Comparison of ENCODE assay signal across 8 mouse cellular contexts in the genomic region with DNA sequence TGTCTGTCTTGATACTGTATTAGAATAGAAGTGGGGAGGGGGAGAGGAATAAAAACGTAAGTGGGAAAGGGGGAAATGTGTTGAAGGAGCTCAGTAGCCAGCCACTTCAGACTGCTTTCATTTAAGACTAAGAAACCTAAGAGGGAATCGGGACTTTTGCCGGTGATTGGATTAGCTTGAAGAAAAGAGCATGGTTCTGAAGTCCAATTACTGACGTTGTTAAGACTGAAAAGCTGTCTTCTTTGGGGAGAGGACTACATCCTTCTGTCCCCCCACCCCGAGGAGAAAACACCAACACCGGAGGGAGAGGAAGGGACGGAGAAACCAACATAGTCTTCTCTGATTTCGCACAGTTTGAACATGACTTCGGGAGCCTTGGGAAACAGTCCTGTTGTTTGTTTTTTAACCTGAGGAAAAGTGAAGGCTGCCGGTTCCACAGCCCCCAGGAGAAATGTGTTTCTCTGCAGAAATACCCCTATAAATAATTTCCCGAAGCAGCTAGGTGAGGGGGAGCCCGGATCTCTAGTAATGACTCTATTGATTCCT. TPM values are rescaled to one million over a fixed set of nuclear protein-coding genes. Genes with fewer than 3 reads are reported as not detected.
DNase-seq lines count a peak whose midpoint lies in the region; ATAC-seq and TF ChIP-seq lines count a peak whose summit lies in the region.

No protein-coding gene starts in this region.

- no peak for TF ChIP-seq CTCF in G1E (IDR thresholded peaks at IDR 0.05; ENCODE audit: low read depth, low read length)

- peaks cover 9% of the 10 kb centered on the region for H3K36me3 ChIP-seq in G1E (replicated peaks)
- no peaks in the 10 kb centered on the region for H3K36me3 ChIP-seq in forebrain, embryonic 11.5 days (ENCODE audit: control insufficient read depth, insufficient read depth, low read length)
- no peaks in the 10 kb centered on the region for H3K36me3 ChIP-seq in kidney, embryonic 16.5 days (ENCODE audit: insufficient read depth, low read length)
- no peaks in the 10 kb centered on the region for H3K36me3 ChIP-seq in neural tube, embryonic 13.5 days

- H3K4me2 ChIP-seq in forebrain, embryonic 11.5 days (ENCODE audit: low read depth, low read length, severe bottlenecking) = peak overlapping the region; percentile 92
- H3K4me2 ChIP-seq in kidney, embryonic 16.5 days (replicated peaks; ENCODE audit: low read depth, low read length) = peak overlapping the region; percentile 99
- peak overlapping the region; percentile 79 for H3K4me2 ChIP-seq in neural tube, embryonic 13.5 days

- no peaks in the 10 kb centered on the region for H3K9me3 ChIP-seq in G1E (replicated peaks)
- no peaks in the 10 kb centered on the region for H3K9me3 ChIP-seq in forebrain, embryonic 11.5 days (ENCODE audit: control insufficient read depth, low read length)
- no peaks in the 10 kb centered on the region for H3K9me3 ChIP-seq in kidney, embryonic 16.5 days (ENCODE audit: low read length)
- H3K9me3 ChIP-seq in neural tube, embryonic 13.5 days = no peaks in the 10 kb centered on the region

- peak overlapping the region; percentile 73 for H3K4me3 ChIP-seq in G1E (ENCODE audit: low read depth, low read length)
- peak overlapping the region; percentile 42 for H3K4me3 ChIP-seq in forebrain, embryonic 11.5 days (ENCODE audit: low read depth, low read length)
- H3K4me3 ChIP-seq in kidney, embryonic 16.5 days (ENCODE audit: low read length) = peak overlapping the region; percentile 71
- H3K4me3 ChIP-seq in neural tube, embryonic 13.5 days = peak overlapping the region; percentile 56

- H3K9ac ChIP-seq in forebrain, embryonic 11.5 days (ENCODE audit: low read length) = peak overlapping the region; percentile 75
- H3K9ac ChIP-seq in kidney, embryonic 16.5 days (replicated peaks; ENCODE audit: low read length) = peak overlapping the region; percentile 83
- H3K9ac ChIP-seq in neural tube, embryonic 13.5 days = peak overlapping the region; percentile 77

- under 1% methylated on average over 12 of the region's 12 CpGs for WGBS in forebrain, embryonic 11.5 days
- 0% methylated on average over 12 of the region's 12 CpGs for WGBS in kidney, embryonic 16.5 days
- under 1% methylated on average over 12 of the region's 12 CpGs for WGBS in neural tube, embryonic 13.5 days

- peak; percentile 13 for DNase-seq in kidney, adult 11 months
- DNase-seq in kidney, postnatal 14 days = no peak
- DNase-seq in G1E (ENCODE audit: low spot score) = peak; percentile 9
- DNase-seq in forebrain, embryonic 11.5 days (ENCODE audit: low spot score) = no peak
- no peak for DNase-seq in gastrocnemius, postnatal 14 days
- no peak for DNase-seq in Muller cell, postnatal 12 days (ENCODE audit: inconsistent ontology term)

- H3K4me1 ChIP-seq in G1E (ENCODE audit: insufficient read depth, low read depth, low read length) = peaks cover 53% of the 10 kb centered on the region
- peaks cover 25% of the 10 kb centered on the region for H3K4me1 ChIP-seq in forebrain, embryonic 11.5 days (replicated peaks; ENCODE audit: control insufficient read depth, insufficient read depth, low read length)
- H3K4me1 ChIP-seq in kidney, embryonic 16.5 days (ENCODE audit: insufficient read depth, low read length) = peaks cover 47% of the 10 kb centered on the region
- peaks cover 59% of the 10 kb centered on the region for H3K4me1 ChIP-seq in neural tube, embryonic 13.5 days (replicated peaks)

- no peaks in the 10 kb centered on the region for H3K27me3 ChIP-seq in G1E (ENCODE audit: insufficient read depth, low read length)
- no peaks in the 10 kb centered on the region for H3K27me3 ChIP-seq in forebrain, embryonic 11.5 days (ENCODE audit: control insufficient read depth, insufficient read depth, low read length)
- no peaks in the 10 kb centered on the region for H3K27me3 ChIP-seq in kidney, embryonic 16.5 days (ENCODE audit: insufficient read depth, low read length)
- H3K27me3 ChIP-seq in neural tube, embryonic 13.5 days = no peaks in the 10 kb centered on the region

- intact Hi-C loops in gastrocnemius, postnatal 14 days (cut with DNase I; ENCODE audit: low total_unique reads) = loop anchor here (5.0 kb wide), 1 partner anchor 355 kb away; no protein-coding TSS in a partner anchor

- no peak for ATAC-seq in G1E (ENCODE audit: extremely low read depth, insufficient number of reproducible peaks, low FRiP score, poor library complexity, severe bottlenecking)
- ATAC-seq in forebrain, embryonic 11.5 days (replicated peaks; ENCODE audit: low FRiP score) = peak; percentile 3; the same call in 1 of the 2 replicates
- ATAC-seq in kidney, embryonic 16.5 days (ENCODE audit: low FRiP score, low TSS enrichment) = no peak
- ATAC-seq in neural tube, embryonic 13.5 days (ENCODE audit: low read depth) = peak; percentile 13; the same call in 1 of the 2 replicates

- peak overlapping the region; percentile 8; the same call in 1 of the 2 replicates for H3K27ac ChIP-seq in forebrain, embryonic 11.5 days (ENCODE audit: low read depth, low read length)
- H3K27ac ChIP-seq in kidney, embryonic 16.5 days (ENCODE audit: low read length) = peak overlapping the region; percentile 83
- H3K27ac ChIP-seq in neural tube, embryonic 13.5 days (replicated peaks) = peak overlapping the region; percentile 87

RNA-seq across cellular contexts. Expression of gene Maml2, which starts 0.6 kb away (rescaled TPM):
- total RNA-seq in G1E (2014; fragmentation: Nextera tagmentation) = 5.4 and 5.7 TPM in 2 replicates
- 0.81 and 1.3 TPM in 2 replicates for total RNA-seq in G1E (2017)
- 0.24 and 0.25 TPM in 2 replicates for polyA plus RNA-seq in G1E (2012)
- polyA plus RNA-seq in forebrain, embryonic 11.5 days (2014; fragmentation: Nextera tagmentation; extraction: Ambion mirVana) = 9.8 and 9.9 TPM in 2 replicates
- polyA plus RNA-seq in kidney, embryonic 16.5 days (2015; fragmentation: Nextera tagmentation; extraction: Ambion mirVana) = 10.0 and 12.0 TPM in 2 replicates
- polyA plus RNA-seq in neural tube, embryonic 13.5 days (2015; fragmentation: Nextera tagmentation; extraction: Ambion mirVana) = 12.9 and 14.5 TPM in 2 replicates
- 1 to 10 TPM; 3.9 to 4.9 TPM for total RNA-seq in gastrocnemius, postnatal 14 days (2021)

RNA-seq across cellular contexts. Expression of gene Ccdc82, which starts 50.4 kb away (rescaled TPM):
- 72.8 and 74.6 TPM in 2 replicates for total RNA-seq in G1E (2014; fragmentation: Nextera tagmentation)
- 52.1 and 59.1 TPM in 2 replicates for total RNA-seq in G1E (2017)
- 2.2 and 3.6 TPM in 2 replicates for polyA plus RNA-seq in G1E (2012)
- 10.9 and 12.3 TPM in 2 replicates for polyA plus RNA-seq in forebrain, embryonic 11.5 days (2014; fragmentation: Nextera tagmentation; extraction: Ambion mirVana)
- 9.6 and 10.9 TPM in 2 replicates for polyA plus RNA-seq in kidney, embryonic 16.5 days (2015; fragmentation: Nextera tagmentation; extraction: Ambion mirVana)
- polyA plus RNA-seq in neural tube, embryonic 13.5 days (2015; fragmentation: Nextera tagmentation; extraction: Ambion mirVana) = 13.2 and 14.4 TPM in 2 replicates
- 1 to 10 TPM; 3.4 to 4.3 TPM for total RNA-seq in gastrocnemius, postnatal 14 days (2021)

RNA-seq across cellular contexts. Expression of gene Jrkl, which starts 51.6 kb away (rescaled TPM):
- 11.3 and 13.9 TPM in 2 replicates for total RNA-seq in G1E (2014; fragmentation: Nextera tagmentation)
- 10.3 and 11.9 TPM in 2 replicates for total RNA-seq in G1E (2017)
- polyA plus RNA-seq in G1E (2012) = 0.12 and 0.23 TPM in 2 replicates
- 8.6 and 9.0 TPM in 2 replicates for polyA plus RNA-seq in forebrain, embryonic 11.5 days (2014; fragmentation: Nextera tagmentation; extraction: Ambion mirVana)
- polyA plus RNA-seq in kidney, embryonic 16.5 days (2015; fragmentation: Nextera tagmentation; extraction: Ambion mirVana) = 7.8 and 9.4 TPM in 2 replicates
- 12.7 and 14.9 TPM in 2 replicates for polyA plus RNA-seq in neural tube, embryonic 13.5 days (2015; fragmentation: Nextera tagmentation; extraction: Ambion mirVana)
- total RNA-seq in gastrocnemius, postnatal 14 days (2021) = 1 to 10 TPM; 3.2 TPM

Comparison
In these comparisons a context has a peak if more than half of its experiments do, and no peak if none do; other contexts are left out.
1. DNase-seq: peak in kidney, adult 11 months (single experiment) and G1E (single experiment); none in kidney, postnatal 14 days (single experiment), forebrain, embryonic 11.5 days (single experiment), gastrocnemius, postnatal 14 days (single experiment) and Muller cell, postnatal 12 days (single experiment).
2. ATAC-seq: peak in forebrain, embryonic 11.5 days (single experiment) and neural tube, embryonic 13.5 days (single experiment); none in G1E (single experiment) and kidney, embryonic 16.5 days (single experiment).
3. H3K27ac ChIP-seq: peak in every context shown above with its lines; median percentile 87 in neural tube, embryonic 13.5 days; 83 in kidney, embryonic 16.5 days; 8 in forebrain, embryonic 11.5 days.
4. Peak in every context shown above with its lines, with median percentiles within 50 percentile points of each other: H3K4me3 ChIP-seq, H3K4me2 ChIP-seq and H3K9ac ChIP-seq.